Mouse (Mus musculus): ENCODE results near the gene Eif4g3.

- TF ChIP-seq CTCF (IDR thresholded peaks at IDR 0.05; ENCODE audit: borderline replicate concordance, control insufficient read depth, extremely low read depth, insufficient read depth, low read length, poor library complexity) (no peak), POLR2A (IDR thresholded peaks at IDR 0.05; ENCODE audit: control insufficient read depth, extremely low read depth, insufficient read depth, low read length, poor library complexity) (no peak)
Measured at GRCm38 (mm10) chr4:138213861-138214260, 221.0 kb downstream of the Eif4g3 start.

Data from thymus, adult 2 months (tissue).